Mouse (Mus musculus) kidney, embryonic 16.5 days (tissue): ENCODE data around the gene Rpl21. TPM values are rescaled to one million over a fixed set of nuclear protein-coding genes. Genes with fewer than 3 reads are reported as not detected.

Source experiments
- ATAC-seq: fragments of 200-750 bp; cut with Nextera tagmentation; 2 replicates; pipeline ENCODE4 v1.8.0; 2017; ENCODE audit warnings: moderate TSS enrichment; ENCODE audit not compliant: low FRiP score, low TSS enrichment
- H3K27ac ChIP-seq: fragments of 300-500 bp; sonication (generic); 2 replicates; pipeline ENCODE4 v1.5.1; 2014; ENCODE audit warnings: low read length
- H3K27me3 ChIP-seq: fragments of 300-500 bp; sonication (generic); 2 replicates; pipeline ENCODE4 v1.6.1; 2014; ENCODE audit warnings: low read length, control low read depth, mixed read lengths; ENCODE audit not compliant: insufficient read depth
- H3K36me3 ChIP-seq: fragments of 300-500 bp; sonication (generic); 2 replicates; pipeline ENCODE4 v1.6.1; 2014; ENCODE audit warnings: low read length, control low read depth, mixed read lengths; ENCODE audit not compliant: insufficient read depth
- H3K4me1 ChIP-seq: fragments of 300-500 bp; sonication (generic); 2 replicates; pipeline ENCODE4 v1.6.1; 2014; ENCODE audit warnings: low read length, control low read depth, mixed read lengths; ENCODE audit not compliant: insufficient read depth
- H3K4me2 ChIP-seq: fragments of 300-500 bp; sonication (generic); replicated peaks from 2 replicates; pipeline ENCODE4 v1.6.1; 2014; ENCODE audit warnings: low read depth, low read length
- H3K4me3 ChIP-seq: fragments of 300-500 bp; sonication (generic); 2 replicates; pipeline ENCODE4 v1.5.1; 2014; ENCODE audit warnings: mild to moderate bottlenecking, low read length
- H3K9ac ChIP-seq: fragments of 300-500 bp; sonication (generic); replicated peaks from 2 replicates; pipeline ENCODE4 v1.6.1; 2014; ENCODE audit warnings: low read length
- H3K9me3 ChIP-seq: fragments of 300-500 bp; sonication (generic); 2 replicates; pipeline ENCODE4 v1.6.1; 2016; ENCODE audit warnings: low read length, control low read depth
- WGBS: fragments of 180-500 bp; shearing (Covaris S2); extraction: QIAGEN DNeasy Blood & Tissue Kit; methylation state at CpG from one replicate; pipeline ENCODE4 v1.1.7; 2014; 5-methylcytosine and 5-hydroxymethylcytosine counted together
- polyA plus RNA-seq: library from polyadenylated mRNA; unstranded; fragments of >200 nt; fragmentation: Nextera tagmentation; extraction: Ambion mirVana; gene quantifications from 2 replicates; pipeline ENCODE4 v1.2.1, GENCODE M21; 2015

Rpl21 gene
- polyA plus RNA-seq, 1 experiment from 2014 or later, result 459 TPM

DNA sequence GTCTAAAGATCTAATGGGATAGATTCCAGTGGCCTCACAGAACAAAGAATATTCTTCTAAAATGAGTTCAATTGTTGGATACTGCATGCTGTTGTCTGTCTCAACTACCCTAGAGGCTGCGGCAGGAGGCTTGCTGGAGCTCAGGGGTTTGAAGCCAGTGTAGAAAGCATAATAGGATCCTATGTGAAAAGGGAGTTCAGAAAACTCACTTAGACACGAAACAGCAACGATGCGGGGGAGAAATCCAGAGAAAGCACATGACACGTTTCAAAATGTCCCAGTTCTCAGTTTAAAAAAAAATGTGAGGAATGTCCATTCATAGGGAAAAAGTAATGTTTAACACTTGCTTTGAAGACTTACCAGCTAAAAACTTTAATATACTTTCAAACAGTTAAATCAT lies 9.7 kb upstream of the Rpl21 start:
- Histone ChIP-seq H3K9ac (no peak overlapping the region), H3K4me1 (peaks cover 7% of the 10 kb centered on the region)
- WGBS, result 65% methylated on average over 5 of the region's 5 CpGs

DNA sequence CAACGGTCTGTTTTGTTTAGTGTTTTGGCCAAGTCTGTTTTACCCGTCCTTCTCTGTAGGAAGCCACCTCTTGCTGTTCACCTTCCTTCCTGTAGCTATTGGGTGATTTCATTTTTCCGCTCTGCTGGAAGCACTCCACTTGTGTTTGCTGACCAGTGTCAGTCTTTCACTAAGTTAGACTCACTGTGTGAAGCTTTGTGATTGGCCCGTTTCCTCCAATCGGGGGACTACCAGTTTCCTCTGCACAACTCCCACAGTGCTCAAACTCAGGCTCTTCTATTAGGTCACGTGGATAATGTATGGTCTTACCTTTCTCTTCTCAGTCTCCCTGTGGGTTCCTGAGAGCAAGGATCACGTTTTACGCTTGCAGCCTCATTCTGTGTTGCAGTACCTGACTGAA lies 3.2 kb upstream of the Rpl21 start:
- ATAC-seq, result no peak
- H3K36me3 ChIP-seq, result peaks cover 3% of the 10 kb centered on the region; the same call in 1 of the 2 replicates
- no peak overlapping the region for H3K9ac ChIP-seq
- WGBS, result 51% methylated on average over 8 of the region's 8 CpGs
- no peak overlapping the region for H3K27ac ChIP-seq
- no peak overlapping the region for H3K4me3 ChIP-seq
- no peaks in the 10 kb centered on the region for H3K27me3 ChIP-seq
- no peaks in the 10 kb centered on the region for H3K9me3 ChIP-seq
- H3K4me1 ChIP-seq, result peaks cover 20% of the 10 kb centered on the region
- H3K4me2 ChIP-seq, result no peak overlapping the region

More for the DNA sequence above, 9.7 kb upstream of the Rpl21 start:
- no peak for ATAC-seq
- Histone ChIP-seq H3K9me3 (no peaks in the 10 kb centered on the region), H3K27me3 (no peaks in the 10 kb centered on the region), H3K36me3 (no peaks in the 10 kb centered on the region), H3K27ac (no peak overlapping the region), H3K4me2 (no peak overlapping the region), H3K4me3 (no peak overlapping the region)

DNA sequence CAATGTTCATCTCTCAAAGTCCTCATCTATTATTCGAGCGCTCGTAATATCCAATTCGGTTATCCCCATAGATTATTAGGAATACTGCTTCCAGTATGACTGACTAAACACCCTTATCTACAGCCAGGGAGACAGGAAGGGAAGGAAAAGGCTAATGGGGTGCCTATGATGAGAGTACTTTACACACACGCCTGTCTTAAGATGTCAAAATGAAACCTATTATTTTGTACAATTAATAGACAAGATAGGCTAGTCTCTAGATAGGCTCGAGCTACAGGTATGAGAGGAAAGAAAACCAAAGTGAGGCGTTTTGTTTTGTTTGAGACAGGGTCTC lies 288 bp upstream of the Rpl21 start:
- Histone ChIP-seq H3K9me3 (no peaks in the 10 kb centered on the region), H3K4me2 (peak overlapping the region; percentile 83), H3K4me1 (peaks cover 22% of the 10 kb centered on the region), H3K4me3 (peak overlapping the region; percentile 90), H3K27ac (peak overlapping the region; percentile 81), H3K9ac (peak overlapping the region; percentile 88), H3K27me3 (no peaks in the 10 kb centered on the region), H3K36me3 (peaks cover 31% of the 10 kb centered on the region)
- WGBS, result 53% methylated on average over 7 of the region's 7 CpGs
- ATAC-seq, result peak; percentile 44; the same call in 1 of the 2 replicates

DNA sequence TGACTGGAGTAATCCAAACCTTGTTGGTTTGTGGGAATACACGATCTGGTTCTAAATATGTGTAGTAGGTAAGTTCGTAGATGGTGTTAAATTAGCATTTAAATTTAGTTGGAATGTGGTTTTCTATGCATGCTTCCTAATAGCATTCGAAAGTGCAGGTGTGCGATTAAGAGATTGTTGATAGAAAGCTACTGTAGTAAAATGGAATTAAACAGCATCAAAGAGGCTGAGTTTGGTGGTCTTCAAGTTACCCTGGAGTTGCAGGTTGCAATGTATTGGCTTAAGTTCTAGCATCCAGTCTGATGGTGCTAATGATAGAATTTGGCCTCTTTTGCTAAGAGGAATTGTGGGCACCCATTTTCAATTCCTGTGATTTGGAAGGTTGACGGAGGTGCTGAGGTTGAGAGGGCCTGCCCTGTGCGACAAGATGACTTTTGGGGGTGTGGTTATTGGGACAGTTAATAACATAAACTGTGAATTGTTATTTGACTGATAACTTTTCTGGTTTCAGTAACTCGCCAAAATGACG lies 1.0 kb downstream of the Rpl21 start:
- WGBS, result 14% methylated on average over 8 of the region's 8 CpGs
- no peaks in the 10 kb centered on the region for H3K9me3 ChIP-seq
- peak overlapping the region; percentile 90 for H3K4me3 ChIP-seq
- peak overlapping the region; percentile 88 for H3K9ac ChIP-seq
- peak overlapping the region; percentile 83 for H3K4me2 ChIP-seq
- H3K4me1 ChIP-seq, result peaks cover 22% of the 10 kb centered on the region
- no peaks in the 10 kb centered on the region for H3K27me3 ChIP-seq
- H3K27ac ChIP-seq, result peak overlapping the region; percentile 81
- no peak for ATAC-seq
- H3K36me3 ChIP-seq, result peaks cover 39% of the 10 kb centered on the region

DNA sequence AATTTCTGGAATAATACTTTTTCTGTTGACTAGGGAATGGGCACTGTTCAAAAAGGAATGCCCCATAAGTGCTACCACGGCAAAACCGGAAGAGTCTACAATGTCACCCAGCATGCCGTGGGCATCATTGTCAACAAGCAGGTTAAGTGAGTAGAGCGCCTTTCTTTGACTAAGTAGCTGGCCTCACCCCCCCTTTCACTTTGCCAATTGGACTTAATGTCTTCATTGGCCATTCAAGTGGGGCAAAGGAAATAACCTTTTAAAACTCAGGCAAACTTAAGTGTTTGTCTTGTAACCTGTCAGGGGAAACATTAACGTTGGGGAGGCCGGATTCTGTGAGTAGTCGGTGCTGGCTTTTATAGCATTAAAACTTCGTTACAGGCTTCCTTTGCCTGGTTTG lies 2.3 kb downstream of the Rpl21 start:
- peaks cover 22% of the 10 kb centered on the region for H3K4me1 ChIP-seq
- no peaks in the 10 kb centered on the region for H3K27me3 ChIP-seq
- H3K9ac ChIP-seq, result no peak overlapping the region
- H3K36me3 ChIP-seq, result peaks cover 39% of the 10 kb centered on the region
- WGBS, result 79% methylated on average over 8 of the region's 8 CpGs
- H3K27ac ChIP-seq, result 0 out of 2 replicates have a peak overlapping the region, but pooled peaks have one; percentile 29
- no peak for ATAC-seq
- H3K4me3 ChIP-seq, result 0 out of 2 replicates have a peak overlapping the region, but pooled peaks have one; percentile 90
- no peaks in the 10 kb centered on the region for H3K9me3 ChIP-seq
- H3K4me2 ChIP-seq, result no peak overlapping the region

DNA sequence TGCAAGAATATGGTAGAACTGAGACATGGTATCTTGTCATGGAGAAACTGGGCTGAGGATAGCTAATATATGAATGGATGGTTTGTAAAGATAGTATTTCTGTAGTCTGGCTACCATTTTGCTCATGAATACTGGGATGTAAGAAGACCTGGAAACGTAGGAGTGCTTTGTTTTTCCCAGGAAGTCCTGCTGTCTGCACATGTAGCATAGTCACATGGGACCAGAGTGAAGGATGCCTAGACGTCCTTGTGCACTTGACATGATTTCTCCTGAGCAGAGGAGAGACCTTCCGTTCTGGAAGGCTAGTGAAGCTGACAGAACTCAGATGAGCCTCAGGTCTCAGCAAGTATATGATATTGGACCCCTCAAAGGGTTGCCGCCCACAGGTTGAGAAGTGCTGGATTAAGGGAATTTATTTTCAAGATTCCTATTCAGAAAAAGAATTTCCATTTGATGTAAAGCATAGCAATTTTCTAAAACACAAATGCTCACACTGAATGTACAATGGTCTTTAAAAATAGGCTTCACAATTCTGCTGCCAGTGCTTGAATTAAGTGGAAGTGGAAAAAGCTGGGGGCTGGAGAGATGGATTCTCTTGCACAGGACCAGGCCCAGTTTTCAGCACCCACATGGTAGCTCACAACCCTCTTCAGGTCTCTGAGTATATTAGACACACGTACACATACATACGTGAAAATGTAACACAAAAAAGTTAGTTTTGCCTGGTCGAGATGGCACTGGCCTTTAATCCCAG lies 5.5 kb downstream of the Rpl21 start:
- H3K4me3 ChIP-seq, result no peak overlapping the region
- H3K27me3 ChIP-seq, result no peaks in the 10 kb centered on the region
- 64% methylated on average over 7 of the region's 7 CpGs for whole genome bisulfite sequencing
- ATAC-seq, result no peak
- H3K36me3 ChIP-seq, result peaks cover 39% of the 10 kb centered on the region
- no peak overlapping the region for H3K27ac ChIP-seq
- no peak overlapping the region for H3K4me2 ChIP-seq
- no peaks in the 10 kb centered on the region for H3K9me3 ChIP-seq
- H3K9ac ChIP-seq, result no peak overlapping the region
- H3K4me1 ChIP-seq, result peaks cover 21% of the 10 kb centered on the region

DNA sequence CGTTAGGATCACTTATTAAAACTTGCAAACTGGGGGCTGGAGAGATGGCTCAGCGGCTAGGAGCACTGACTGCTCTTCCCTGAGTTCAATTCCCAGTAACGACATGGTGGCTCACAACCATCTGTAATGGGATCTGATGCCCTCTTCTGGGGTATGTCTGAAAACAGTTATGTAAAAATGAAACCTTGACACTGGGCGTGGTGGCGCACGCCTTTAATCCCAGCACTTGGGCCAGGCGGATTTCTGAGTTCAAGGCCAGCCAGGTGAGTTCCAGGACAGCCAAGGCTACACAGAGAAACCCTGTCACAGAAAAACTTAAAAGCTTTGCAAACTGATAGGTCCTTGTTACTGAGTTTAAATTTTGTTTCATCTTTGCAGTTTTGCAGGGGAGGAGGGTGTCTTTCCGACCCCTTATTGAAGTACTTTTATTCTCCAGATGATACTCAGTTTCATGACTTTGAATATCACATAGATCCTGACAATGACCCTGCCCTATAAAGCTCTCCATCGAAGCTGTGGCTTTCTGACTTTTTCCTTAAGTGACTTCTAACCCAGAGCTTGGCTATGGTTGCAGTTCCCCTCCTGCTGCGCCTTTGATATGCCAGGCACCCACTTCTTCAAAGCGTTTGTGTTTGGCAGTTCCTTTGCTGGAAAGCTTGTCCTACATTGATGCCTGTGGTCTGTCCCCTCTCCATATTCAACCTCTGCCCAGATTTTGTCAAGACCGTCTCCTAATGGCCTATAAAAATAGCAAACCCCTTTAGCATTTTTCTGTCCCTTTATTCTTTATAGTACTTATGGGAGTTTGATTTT lies 6.4 kb downstream of the Rpl21 start:
- H3K27me3 ChIP-seq, result no peaks in the 10 kb centered on the region
- no peak overlapping the region for H3K27ac ChIP-seq
- 52% methylated on average over 12 of the region's 12 CpGs for WGBS
- peaks cover 39% of the 10 kb centered on the region for H3K36me3 ChIP-seq
- no peak for ATAC-seq
- no peak overlapping the region for H3K9ac ChIP-seq
- H3K4me2 ChIP-seq, result no peak overlapping the region
- H3K4me3 ChIP-seq, result no peak overlapping the region
- peaks cover 18% of the 10 kb centered on the region for H3K4me1 ChIP-seq
- no peaks in the 10 kb centered on the region for H3K9me3 ChIP-seq

DNA sequence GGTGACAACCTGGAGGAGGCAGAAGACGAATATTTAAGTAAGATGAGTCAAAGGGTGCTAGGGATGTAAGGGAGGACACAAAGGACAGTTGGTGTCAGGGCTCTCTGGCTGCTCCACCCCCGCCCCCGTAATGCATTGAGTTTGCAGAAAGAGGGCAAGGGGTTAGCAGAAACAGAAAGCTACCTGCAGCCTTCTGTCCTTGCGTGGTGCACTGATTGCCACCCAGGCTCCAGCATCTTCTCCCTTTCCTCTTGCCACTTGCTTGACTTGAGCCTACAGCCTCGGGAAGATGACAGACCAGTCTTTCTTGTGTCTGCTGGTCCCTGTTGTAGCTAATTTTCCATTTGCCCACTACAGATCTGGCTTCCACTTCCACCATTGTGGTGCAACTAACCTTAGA lies 7.1 kb downstream of the Rpl21 start:
- ATAC-seq, result no peak
- H3K4me2 ChIP-seq, result no peak overlapping the region
- peaks cover 17% of the 10 kb centered on the region for H3K4me1 ChIP-seq
- peaks cover 34% of the 10 kb centered on the region for H3K36me3 ChIP-seq
- H3K27me3 ChIP-seq, result no peaks in the 10 kb centered on the region
- H3K4me3 ChIP-seq, result no peak overlapping the region
- H3K9me3 ChIP-seq, result no peaks in the 10 kb centered on the region
- H3K27ac ChIP-seq, result peak overlapping the region; percentile 27; the same call in 1 of the 2 replicates
- 44% methylated on average over 5 of the region's 5 CpGs for WGBS
- no peak overlapping the region for H3K9ac ChIP-seq

DNA sequence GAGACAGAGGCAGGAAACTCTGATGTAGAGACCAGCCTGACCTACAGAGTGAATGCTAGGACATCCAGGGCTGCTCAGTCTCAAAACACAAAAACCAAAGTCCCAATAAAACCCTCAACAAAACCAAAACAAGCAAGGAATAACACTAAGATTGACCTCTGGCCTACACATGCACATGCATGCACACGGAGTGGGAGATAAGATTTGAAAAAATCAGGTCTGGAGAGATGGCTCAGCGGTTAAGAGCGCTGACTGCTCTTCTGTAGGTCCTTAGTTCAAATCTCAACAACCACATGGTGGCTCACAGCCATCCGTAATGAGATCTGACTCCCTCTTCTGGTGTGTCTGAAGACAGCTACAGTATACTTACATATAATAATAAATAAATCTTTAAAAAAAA lies 7.7 kb downstream of the Rpl21 start:
- Histone ChIP-seq H3K4me1 (peaks cover 13% of the 10 kb centered on the region), H3K27me3 (no peaks in the 10 kb centered on the region), H3K27ac (no peak overlapping the region), H3K4me2 (no peak overlapping the region), H3K9me3 (no peaks in the 10 kb centered on the region), H3K9ac (no peak overlapping the region), H3K36me3 (peaks cover 27% of the 10 kb centered on the region), H3K4me3 (no peak overlapping the region)
- 80% methylated on average over 4 of the region's 4 CpGs for WGBS
- no peak for ATAC-seq
